ENCODE assay signal across 21 mouse cellular contexts in genomic region chr8:11443611-11444010, GRCm38 (mm10). TPM values are rescaled to one million over a fixed set of nuclear protein-coding genes. Genes with fewer than 3 reads are reported as not detected.
DNase-seq lines count a peak whose midpoint lies in the region; ATAC-seq and TF ChIP-seq lines count a peak whose summit lies in the region.
"Had no signal": no experiment of that assay in that cellular context is flagged by ENCODE, and none has a peak within 500 bp of the region (broad histone marks: within the 10 kb centered on the region; RNA-seq: fewer than 3 reads in every experiment).

No protein-coding gene starts in this region.

- intact Hi-C loops in left cerebral cortex, postnatal 10 days (cut with DNase I), result no loop called here

- TF ChIP-seq RAD21 in MEL (IDR thresholded peaks at IDR 0.05; ENCODE audit: low read depth, low read length), result no peak

- no peaks in the 10 kb centered on the region; a peak in 1 of 4 replicates for H3K27me3 ChIP-seq in MEL (ENCODE audit: control insufficient read depth in 1 of 2, insufficient read depth in 2 of 2, low read length in 2 of 2)
- no peaks in the 10 kb centered on the region for H3K27me3 ChIP-seq in liver, embryonic 13.5 days
- no peaks in the 10 kb centered on the region for H3K27me3 ChIP-seq in liver, postnatal 0 days (ENCODE audit: insufficient read depth, low read length)
- H3K27me3 ChIP-seq in neural tube, embryonic 15.5 days (replicated peaks), result no peaks in the 10 kb centered on the region
- H3K27me3 ChIP-seq: embryonic facial prominence, embryonic 12.5 days; forebrain, embryonic 13.5 days; hindbrain, embryonic 13.5 days had no signal

- TF ChIP-seq POLR2A in MEL (IDR thresholded peaks at IDR 0.05; ENCODE audit: control insufficient read depth in 1 of 2, insufficient read depth in 1 of 2, low read depth in 1 of 2, low read length in 2 of 2, poor library complexity in 1 of 2), result no peak

- ATAC-seq in liver, embryonic 13.5 days (ENCODE audit: low read depth), result peak; percentile 79
- ATAC-seq in liver, postnatal 0 days, result peak; percentile 60
- ATAC-seq in neural tube, embryonic 15.5 days (ENCODE audit: low FRiP score), result no peak
- ATAC-seq: forebrain, embryonic 13.5 days; forebrain, postnatal 0 days; hindbrain, postnatal 0 days had no signal

- no peak overlapping the region for H3K27ac ChIP-seq in MEL (ENCODE audit: control insufficient read depth, low read depth, low read length)
- 0 out of 2 replicates have a peak overlapping the region, but pooled peaks have one; percentile 29 for H3K27ac ChIP-seq in liver, embryonic 13.5 days
- H3K27ac ChIP-seq in liver, postnatal 0 days (ENCODE audit: low read depth), result no peak overlapping the region
- no peak overlapping the region for H3K27ac ChIP-seq in neural tube, embryonic 15.5 days (replicated peaks)
- H3K27ac ChIP-seq: embryonic facial prominence, embryonic 12.5 days; forebrain, embryonic 13.5 days; gastrocnemius, adult 2 months; heart, embryonic 10.5 days; hindbrain, embryonic 13.5 days; hindbrain, postnatal 0 days had no signal

- peak in 1 of 2 experiments; percentile 31; a peak in 1 of 4 replicates for TF ChIP-seq EP300 in MEL (IDR thresholded peaks at IDR 0.05; ENCODE audit: low read depth in 1 of 2, low read length in 2 of 2)
- TF ChIP-seq EP300 in liver, postnatal 0 days (IDR thresholded peaks at IDR 0.05; ENCODE audit: low read depth), result no peak

- H3K36me3 ChIP-seq in MEL (ENCODE audit: control insufficient read depth in 1 of 2, insufficient read depth in 2 of 2, low read length in 2 of 2), result no peaks in the 10 kb centered on the region
- no peaks in the 10 kb centered on the region for H3K36me3 ChIP-seq in liver, embryonic 13.5 days
- peaks cover under 1% of the 10 kb centered on the region for H3K36me3 ChIP-seq in liver, postnatal 0 days (replicated peaks; ENCODE audit: insufficient read depth, low read length)
- no peaks in the 10 kb centered on the region for H3K36me3 ChIP-seq in neural tube, embryonic 15.5 days
- H3K36me3 ChIP-seq: hindbrain, embryonic 13.5 days had no signal

- H3K79me2 ChIP-seq in MEL (ENCODE audit: control insufficient read depth, insufficient read depth, low read length, poor library complexity), result no peaks in the 10 kb centered on the region

- H3K4me3 ChIP-seq in MEL (ENCODE audit: control insufficient read depth in 1 of 2, insufficient read depth in 1 of 2, low read depth in 2 of 2, low read length in 2 of 2), result 0 out of 4 replicates have a peak overlapping the region, but pooled peaks of 1 of the 2 experiments have one; percentile 4
- H3K4me3 ChIP-seq in liver, embryonic 13.5 days (replicated peaks), result peak overlapping the region; percentile 31
- no peak overlapping the region for H3K4me3 ChIP-seq in liver, postnatal 0 days (ENCODE audit: low read depth, low read length)
- no peak overlapping the region for H3K4me3 ChIP-seq in neural tube, embryonic 15.5 days (replicated peaks)
- H3K4me3 ChIP-seq: embryonic facial prominence, embryonic 12.5 days; forebrain, embryonic 13.5 days; gastrocnemius, adult 2 months; heart, embryonic 10.5 days; hindbrain, embryonic 13.5 days had no signal

- peaks cover 0 to 4% of the 10 kb centered on the region in 2 experiments; a peak in 1 of 4 replicates for H3K4me1 ChIP-seq in MEL (ENCODE audit: control insufficient read depth in 1 of 2, insufficient read depth in 2 of 2, low read length in 2 of 2)
- peaks cover 21% of the 10 kb centered on the region for H3K4me1 ChIP-seq in liver, embryonic 13.5 days (replicated peaks)
- H3K4me1 ChIP-seq in liver, postnatal 0 days (ENCODE audit: insufficient read depth), result no peaks in the 10 kb centered on the region
- H3K4me1 ChIP-seq in neural tube, embryonic 15.5 days, result no peaks in the 10 kb centered on the region
- H3K4me1 ChIP-seq: embryonic facial prominence, embryonic 12.5 days; forebrain, embryonic 13.5 days; heart, embryonic 10.5 days; hindbrain, embryonic 13.5 days had no signal

- TF ChIP-seq CTCF in MEL (IDR thresholded peaks at IDR 0.05 in 2 of 3, conservative IDR thresholded peaks at IDR 0.05 in 1 of 3; ENCODE audit: control insufficient read depth in 1 of 3, insufficient read depth in 1 of 3, low read depth in 2 of 3, low read length in 3 of 3, poor library complexity in 1 of 3, severe bottlenecking in 1 of 3), result no peak
- TF ChIP-seq CTCF in liver, postnatal 0 days (IDR thresholded peaks at IDR 0.05; ENCODE audit: low read depth), result no peak

- peak overlapping the region; percentile 54 for H3K4me2 ChIP-seq in liver, embryonic 13.5 days
- H3K4me2 ChIP-seq in liver, postnatal 0 days (ENCODE audit: low read depth, low read length), result no peak overlapping the region
- no peak overlapping the region for H3K4me2 ChIP-seq in neural tube, embryonic 15.5 days
- H3K4me2 ChIP-seq: embryonic facial prominence, embryonic 12.5 days; forebrain, embryonic 13.5 days; hindbrain, embryonic 13.5 days had no signal

- H3K9ac ChIP-seq in MEL (ENCODE audit: control insufficient read depth, low read depth, low read length, poor library complexity, severe bottlenecking), result peak overlapping the region; percentile 1; the same call in 1 of the 2 replicates
- H3K9ac ChIP-seq in liver, embryonic 13.5 days, result peak overlapping the region; percentile 47; the same call in 1 of the 2 replicates
- H3K9ac ChIP-seq in liver, postnatal 0 days (replicated peaks), result no peak overlapping the region
- no peak overlapping the region for H3K9ac ChIP-seq in neural tube, embryonic 15.5 days (replicated peaks)
- H3K9ac ChIP-seq: embryonic facial prominence, embryonic 12.5 days; forebrain, embryonic 13.5 days; forebrain, postnatal 0 days; hindbrain, embryonic 13.5 days had no signal

- DNase-seq in MEL (ENCODE audit: low read depth, low spot score), result peak; percentile 17
- DNase-seq in c-Kit-positive CD71-positive TER-119-positive erythroid progenitor cells, embryonic 14.5 days (ENCODE audit: low spot score), result peak; percentile 13
- DNase-seq in liver, embryonic 13.5 days, result no peak
- no peak for DNase-seq in liver, postnatal 0 days
- no peak for DNase-seq in kidney, postnatal 36 days
- DNase-seq in left cerebral cortex, postnatal 10 days (ENCODE audit: extremely low spot score in 1 of 2, low spot score in 2 of 2), result no peak
- DNase-seq: adrenal gland, postnatal 10 days; cerebellum, adult 11-12 months; cerebellum, adult 9-10 months; cerebellum, postnatal 25 days; forebrain, postnatal 0 days; gastrocnemius, adult 2 months; gastrocnemius, postnatal 25 days; heart, adult 18-20 months; heart, postnatal 10 days had no signal

- H3K9me3 ChIP-seq in MEL (replicated peaks; ENCODE audit: insufficient read depth, low read length), result no peaks in the 10 kb centered on the region
- no peaks in the 10 kb centered on the region for H3K9me3 ChIP-seq in liver, embryonic 13.5 days (replicated peaks)
- H3K9me3 ChIP-seq in liver, postnatal 0 days (ENCODE audit: low read length), result no peaks in the 10 kb centered on the region
- H3K9me3 ChIP-seq in neural tube, embryonic 15.5 days (replicated peaks), result no peaks in the 10 kb centered on the region
- H3K9me3 ChIP-seq: embryonic facial prominence, embryonic 12.5 days; forebrain, embryonic 13.5 days; heart, embryonic 10.5 days; hindbrain, embryonic 13.5 days had no signal

- WGBS in liver, embryonic 13.5 days (ENCODE audit: insufficient replicate concordance), result 45% methylated on average over 9 of the region's 9 CpGs
- WGBS in liver, postnatal 0 days (ENCODE audit: insufficient replicate concordance), result 55% methylated on average over 9 of the region's 9 CpGs
- 95% methylated on average over 9 of the region's 9 CpGs for WGBS in neural tube, embryonic 15.5 days

TF ChIP-seq in MEL, 35 proteins besides CTCF, POLR2A, EP300 and RAD21:
- TF ChIP-seq TAL1 (IDR thresholded peaks at IDR 0.05; ENCODE audit: low read length) (peak; percentile 48), TBP (IDR thresholded peaks at IDR 0.05; ENCODE audit: low read depth, low read length) (no peak)
TF ChIP-seq in MEL: peak in this region for 1.

RNA-seq across cellular contexts. Expression of gene Rab20, which starts 34.9 kb away (rescaled TPM):
- total RNA-seq in MEL (2012; rRNA removed), result 8.4 and 10.4 TPM in 2 replicates
- 1 to 10 TPM in 1 of 2 experiments, not detected in 1; 9.5 TPM for polyA plus RNA-seq in MEL (2012; ENCODE audit: insufficient read depth in 1 of 2, insufficient read length in 2 of 2, low read depth in 1 of 2, low replicate concordance in 2 of 2, missing spikeins in 1 of 2)
- 3.1 and 3.5 TPM in 2 replicates for polyA plus RNA-seq in liver, embryonic 13.5 days (2015; fragmentation: Nextera tagmentation; extraction: Ambion mirVana)
- 10.7 and 11.1 TPM in 2 replicates for polyA plus RNA-seq in liver, postnatal 0 days (2015; fragmentation: Nextera tagmentation; extraction: Ambion mirVana)
- 1.00 and 3.0 TPM in 2 replicates for polyA plus RNA-seq in neural tube, embryonic 15.5 days (2015; fragmentation: Nextera tagmentation; extraction: Ambion mirVana)
- total RNA-seq in left cerebral cortex, postnatal 10 days (2021), result under 1 TPM; 0.64 to 0.67 TPM

RNA-seq across cellular contexts. Expression of gene Naxd, which starts 53.7 kb away (rescaled TPM):
- 54.8 and 60.9 TPM in 2 replicates for total RNA-seq in MEL (2012; rRNA removed)
- 10 to 100 TPM in 1 of 2 experiments, not detected in 1; 72.3 TPM for polyA plus RNA-seq in MEL (2012; ENCODE audit: insufficient read depth in 1 of 2, insufficient read length in 2 of 2, low read depth in 1 of 2, low replicate concordance in 2 of 2, missing spikeins in 1 of 2)
- polyA plus RNA-seq in liver, embryonic 13.5 days (2015; fragmentation: Nextera tagmentation; extraction: Ambion mirVana), result 39.6 and 40.4 TPM in 2 replicates
- polyA plus RNA-seq in liver, postnatal 0 days (2015; fragmentation: Nextera tagmentation; extraction: Ambion mirVana), result 46.7 and 47.1 TPM in 2 replicates
- polyA plus RNA-seq in neural tube, embryonic 15.5 days (2015; fragmentation: Nextera tagmentation; extraction: Ambion mirVana), result 149 and 154 TPM in 2 replicates
- total RNA-seq in left cerebral cortex, postnatal 10 days (2021), result 10 to 100 TPM; 55.8 to 60.0 TPM

Comparison
In these comparisons a context has a peak if more than half of its experiments do, and no peak if none do; other contexts are left out.
1. H3K9ac ChIP-seq: peak in MEL (single experiment) and liver, embryonic 13.5 days (single experiment); none in liver, postnatal 0 days (single experiment) and neural tube, embryonic 15.5 days (single experiment).
2. DNase-seq: peak in MEL (single experiment) and c-Kit-positive CD71-positive TER-119-positive erythroid progenitor cells, embryonic 14.5 days (single experiment); none in liver, embryonic 13.5 days (single experiment), liver, postnatal 0 days (single experiment), kidney, postnatal 36 days (0 of 2) and left cerebral cortex, postnatal 10 days (0 of 2).